Comparison of ENCODE assay signal across 8 mouse cellular contexts in the genomic region with DNA sequence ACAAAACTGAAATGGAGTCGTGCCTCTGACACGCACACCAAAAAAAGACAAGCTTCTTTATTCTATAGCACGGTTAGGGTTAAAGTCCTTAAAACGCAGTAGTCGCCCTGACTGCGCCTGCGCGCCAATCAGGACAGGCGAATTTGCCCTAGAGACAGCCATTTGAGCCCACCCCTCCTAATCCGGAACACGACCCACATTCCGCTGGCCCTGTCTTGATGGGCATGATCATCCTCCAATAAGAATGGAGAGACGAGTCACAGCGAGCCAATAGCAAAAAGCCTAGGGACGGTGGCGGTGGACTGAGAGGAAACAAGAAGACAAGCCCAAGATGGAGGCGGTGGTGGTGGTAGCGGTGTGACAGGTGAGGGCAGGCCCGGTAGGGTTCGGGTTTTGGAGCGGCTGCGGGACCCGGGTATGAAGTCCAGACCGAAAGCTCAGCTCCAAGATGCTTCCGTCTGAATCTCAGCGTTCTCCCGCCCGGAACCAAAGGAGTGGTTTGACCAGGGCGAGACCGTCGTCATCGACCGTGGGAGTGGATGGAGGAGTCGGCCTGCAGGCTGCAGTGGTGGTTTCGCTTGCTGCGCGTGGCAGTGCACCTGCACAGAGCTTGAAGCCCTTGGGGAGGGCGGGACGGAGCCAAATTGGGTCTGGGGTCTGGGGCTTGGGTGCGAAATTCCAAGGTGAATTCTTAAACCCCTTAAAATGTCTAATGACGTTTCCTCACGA. TPM values are rescaled to one million over a fixed set of nuclear protein-coding genes. Genes with fewer than 3 reads are reported as not detected.
DNase-seq lines count a peak whose midpoint lies in the region; ATAC-seq lines count a peak whose summit lies in the region.

No protein-coding gene starts in this region.

- peak overlapping the region; percentile 58 for H3K4me3 ChIP-seq in hindbrain, embryonic 12.5 days

- DNase-seq in NIH3T3 (ENCODE audit: low read depth): peak; percentile 97
- peak; percentile 91 to 93 for DNase-seq in cerebellum, postnatal 10 days
- peak; percentile 87 to 93 for DNase-seq in frontal cortex, postnatal 10 days (ENCODE audit: low spot score in 2 of 2)
- peak; percentile 89 to 97 for DNase-seq in layer of hippocampus, postnatal 14 days (ENCODE audit: low spot score in 2 of 2)
- peak; percentile 86 for DNase-seq in lung, postnatal 14 days
- peak; percentile 89 for DNase-seq in retina, adult 2 months (ENCODE audit: low read depth, low spot score)
- DNase-seq in thymus, postnatal 36 days: peak; percentile 82 to 89

- H3K27ac ChIP-seq in hindbrain, embryonic 12.5 days: peak overlapping the region; percentile 67

- H3K9me3 ChIP-seq in hindbrain, embryonic 12.5 days (replicated peaks): no peaks in the 10 kb centered on the region

- peaks cover 14% of the 10 kb centered on the region for H3K4me1 ChIP-seq in hindbrain, embryonic 12.5 days

- peak; percentile 98 for ATAC-seq in hindbrain, embryonic 12.5 days (ENCODE audit: low FRiP score)

- peak overlapping the region; percentile 74 for H3K9ac ChIP-seq in hindbrain, embryonic 12.5 days

- 20% methylated on average over 42 of the region's 42 CpGs for WGBS in hindbrain, embryonic 12.5 days

- no peaks in the 10 kb centered on the region for H3K27me3 ChIP-seq in hindbrain, embryonic 12.5 days

- H3K4me2 ChIP-seq in hindbrain, embryonic 12.5 days (replicated peaks): peak overlapping the region; percentile 59

- H3K36me3 ChIP-seq in hindbrain, embryonic 12.5 days: peaks cover 20% of the 10 kb centered on the region

RNA-seq across cellular contexts. Expression of a gene that starts 21.5 kb away (rescaled TPM):
- polyA plus RNA-seq in hindbrain, embryonic 12.5 days (2016; fragmentation: Nextera tagmentation; extraction: Ambion mirVana): 8.8 and 10.7 TPM in 2 replicates
- under 1 TPM in 1 of 2 experiments, not detected in 1; 0.41 TPM for total RNA-seq in layer of hippocampus, postnatal 14 days (2021)

RNA-seq across cellular contexts. Expression of a gene that starts 50.8 kb away (rescaled TPM):
- polyA plus RNA-seq in hindbrain, embryonic 12.5 days (2016; fragmentation: Nextera tagmentation; extraction: Ambion mirVana): 154 and 155 TPM in 2 replicates
- 100 to 1,000 TPM; 195 to 200 TPM for total RNA-seq in layer of hippocampus, postnatal 14 days (2021)

Comparison
In these comparisons a context has a peak if more than half of its experiments do, and no peak if none do; other contexts are left out.
1. Peak in every context shown above with its lines: DNase-seq, ATAC-seq, H3K4me3 ChIP-seq and H3K27ac ChIP-seq.